Mouse (Mus musculus): ENCODE data around the gene Kctd7. TPM values are rescaled to one million over a fixed set of nuclear protein-coding genes. Genes with fewer than 3 reads are reported as not detected.
A peak's percentile ranks its signal among the peaks of the same experiment; 100 is the strongest.

The Kctd7 gene
- total RNA-seq, 2 experiments from 2014 or later = 9.7 to 10.3 TPM

DNA sequence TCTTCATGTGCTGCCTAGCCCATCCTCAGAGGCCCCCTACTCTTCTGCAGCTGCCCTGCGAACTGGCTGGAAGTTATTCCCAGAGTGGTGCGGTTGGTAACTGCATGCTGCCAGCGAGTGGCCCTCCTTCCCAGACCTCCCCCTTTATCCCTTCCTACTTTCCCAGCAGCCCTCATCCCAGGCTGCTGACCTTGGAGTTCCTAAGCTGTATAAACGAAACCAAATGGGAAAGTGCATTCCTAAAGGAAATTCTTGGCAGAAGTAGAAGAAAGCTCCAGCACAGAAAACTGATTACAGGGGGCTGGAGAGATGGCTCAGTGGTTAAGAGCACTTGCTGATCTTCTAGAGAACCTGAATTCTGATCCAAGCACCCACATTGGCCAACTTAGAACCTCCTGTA, 2.6 kb upstream of the Kctd7 start:
- no peak for DNase-seq (ENCODE audit: low spot score in 2 of 2)

DNA sequence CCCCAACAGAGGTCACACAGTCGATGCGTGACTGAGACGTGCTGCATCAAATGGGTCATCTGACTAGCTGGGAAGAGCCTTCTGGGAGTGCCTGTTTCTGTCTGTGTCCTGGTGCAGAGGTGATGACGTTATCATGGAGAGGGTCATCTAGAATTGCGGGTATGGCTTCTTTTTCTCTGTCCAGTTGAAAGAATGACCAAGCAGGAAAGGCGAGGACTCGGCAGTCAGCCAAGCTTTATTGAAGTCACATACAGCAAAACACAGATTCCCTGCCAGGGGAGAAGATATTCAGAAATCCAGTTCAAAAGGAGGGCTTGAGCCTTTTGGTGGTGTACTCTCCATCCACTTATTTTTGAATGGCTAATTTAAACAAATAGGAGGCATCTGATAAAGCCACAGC, 1.6 kb upstream of the Kctd7 start:
- DNase-seq (ENCODE audit: low spot score in 2 of 2) = peak in 1 of 2 experiments; percentile 28

DNA sequence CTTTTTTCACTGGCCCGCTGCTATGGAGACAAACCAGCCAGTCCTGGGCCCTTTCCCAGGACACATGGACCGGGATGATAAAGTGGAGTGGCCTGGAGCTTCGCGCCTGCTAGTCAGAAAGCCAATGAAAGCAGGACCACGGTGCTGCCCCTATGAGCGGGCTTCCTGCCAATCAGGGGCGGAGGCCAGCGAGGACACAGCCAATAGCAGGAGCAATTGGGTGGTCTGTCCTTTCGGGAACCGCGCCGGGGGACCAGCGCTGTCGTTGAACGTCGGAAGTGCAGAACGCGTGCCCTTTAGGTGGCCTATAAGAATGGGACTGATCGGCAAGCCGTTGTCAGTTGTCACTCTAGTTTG, 706 bp upstream of the Kctd7 start:
- DNase-seq (ENCODE audit: low spot score in 2 of 2) = peak in 1 of 2 experiments; percentile 75

DNA sequence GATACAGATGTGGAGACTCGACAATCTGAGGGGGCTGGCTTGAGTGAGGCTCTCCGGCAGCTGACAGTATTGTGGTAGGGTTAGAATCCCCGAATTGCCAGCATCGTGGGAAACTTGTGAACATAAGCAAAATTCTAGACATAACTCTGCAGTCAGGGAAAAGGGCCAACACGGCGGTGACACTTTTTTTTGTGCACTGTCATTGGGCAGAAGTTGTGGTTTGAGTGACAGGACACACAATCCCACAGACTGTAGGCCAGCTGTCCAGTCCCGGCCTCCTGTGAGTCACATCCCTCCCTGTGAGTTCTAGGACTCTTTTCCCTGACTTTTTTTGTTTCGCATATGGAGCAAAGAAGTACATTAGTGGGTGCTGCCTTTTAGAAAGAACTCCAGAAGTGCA, 1.3 kb downstream of the Kctd7 start:
- DNase-seq (ENCODE audit: low spot score in 2 of 2) = peak in 1 of 2 experiments; percentile 24

DNA sequence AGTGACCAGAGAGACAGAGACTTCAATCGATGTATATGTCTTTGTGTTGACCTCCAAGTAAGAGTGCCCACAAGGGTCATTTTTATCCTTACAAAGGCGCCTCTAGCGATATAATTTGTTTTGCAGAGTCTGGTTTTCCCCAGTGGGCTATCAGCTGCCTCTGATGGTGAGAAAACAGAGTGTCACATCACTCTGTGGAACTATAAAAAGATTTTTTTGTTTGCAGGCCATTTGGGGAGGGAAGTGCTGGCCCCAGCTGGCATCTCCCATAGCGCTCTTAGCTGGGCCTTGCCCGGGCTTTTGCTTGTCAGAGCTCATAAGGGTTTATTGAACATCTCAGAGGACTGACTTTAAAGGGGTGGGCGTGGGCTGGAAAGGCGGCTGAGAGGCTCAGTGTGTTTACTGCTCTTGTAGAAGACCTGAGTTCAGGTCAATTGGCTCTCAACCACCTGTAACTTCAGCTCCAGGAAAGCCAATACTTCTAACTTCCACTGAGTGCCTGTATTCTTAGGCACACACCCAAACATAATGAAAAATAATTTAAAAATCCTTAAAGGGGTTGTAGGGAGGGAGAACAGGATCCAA, 5.2 kb downstream of the Kctd7 start:
- no peak for DNase-seq (ENCODE audit: low spot score in 2 of 2)

DNA sequence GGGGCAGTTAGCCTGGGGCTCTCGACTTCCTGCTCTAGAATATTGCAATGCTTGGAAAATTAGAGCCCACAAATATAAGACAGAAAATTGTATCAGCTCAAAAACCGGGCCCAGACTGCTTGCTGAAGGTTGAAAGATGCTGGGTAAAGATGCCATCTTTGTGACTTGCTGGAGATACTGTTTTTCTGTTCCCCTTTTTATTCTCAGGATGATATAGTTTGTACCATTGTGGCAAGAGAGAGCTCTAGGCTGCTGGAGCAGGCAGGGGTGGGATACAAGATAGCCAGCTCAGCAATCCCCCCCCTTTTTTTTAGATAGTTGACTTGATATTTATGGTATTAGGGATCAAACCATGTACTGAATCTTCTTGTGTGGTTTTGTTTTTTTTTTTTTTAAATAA, 9.6 kb downstream of the Kctd7 start:
- no peak for DNase-seq (ENCODE audit: low spot score in 2 of 2)

DNA sequence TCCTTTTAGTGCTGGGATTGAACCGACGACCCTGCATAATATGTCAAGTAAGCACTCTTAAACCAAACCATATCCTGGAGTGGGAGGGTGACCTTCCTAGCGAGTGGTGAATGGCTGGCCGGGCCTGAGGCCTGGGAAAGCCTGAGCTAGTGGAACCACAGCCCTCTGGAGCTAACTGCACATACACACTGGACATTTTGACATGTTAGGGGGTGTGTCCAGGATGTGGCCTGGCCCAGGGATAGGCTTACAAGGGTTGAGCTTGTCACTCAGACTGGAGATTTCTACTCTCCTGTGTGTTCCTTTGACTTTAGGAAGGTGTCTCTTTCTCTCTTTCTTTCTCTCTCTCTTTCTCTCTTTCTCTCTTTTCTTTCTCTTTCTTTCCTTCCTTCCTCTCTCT, 13.9 kb downstream of the Kctd7 start:
- DNase-seq (ENCODE audit: low spot score in 2 of 2) = no peak

DNA sequence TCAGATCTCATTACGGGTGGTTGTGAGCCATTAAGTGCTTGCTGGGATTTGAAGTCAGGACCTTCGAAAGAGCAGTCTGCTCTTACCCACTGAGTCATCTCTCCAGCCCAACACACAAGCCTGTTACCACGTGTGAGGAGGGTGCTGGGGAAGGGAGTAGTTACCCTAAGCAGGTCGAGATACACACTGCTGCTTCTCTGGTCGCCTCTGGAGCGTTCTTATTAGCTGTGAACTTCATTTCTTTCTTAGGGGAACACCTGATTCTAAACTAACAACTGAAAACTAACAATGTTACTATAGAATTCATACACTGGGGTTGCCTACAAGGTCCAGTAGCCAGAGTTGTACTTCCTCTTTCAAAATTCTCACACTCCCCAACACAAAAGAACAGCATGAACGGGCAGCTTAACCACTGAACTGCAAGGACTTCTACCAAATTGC, 15.1 kb downstream of the Kctd7 start:
- DNase-seq (ENCODE audit: low spot score in 2 of 2) = no peak

DNA sequence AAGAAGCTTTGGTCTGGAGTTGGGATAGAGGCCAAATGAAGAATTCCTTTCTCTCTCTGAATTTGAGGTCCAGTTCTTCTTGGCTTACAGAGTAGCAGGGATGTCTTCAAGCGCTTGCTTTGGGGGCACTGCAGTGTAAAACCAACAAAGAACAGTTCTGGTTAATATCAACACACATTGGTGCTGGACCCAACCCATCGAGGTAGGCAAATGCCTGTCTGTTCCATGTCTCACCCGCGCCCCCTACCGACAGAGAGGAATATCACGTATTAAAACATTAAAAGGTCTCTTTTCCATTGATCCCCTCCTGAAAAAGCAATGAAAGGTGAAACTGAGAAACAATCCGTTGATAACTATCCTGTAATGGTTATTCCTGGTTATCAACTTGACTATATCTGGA, 19.0 kb downstream of the Kctd7 start:
- peak; percentile 83 to 84 for DNase-seq (ENCODE audit: low spot score in 2 of 2)

DNA sequence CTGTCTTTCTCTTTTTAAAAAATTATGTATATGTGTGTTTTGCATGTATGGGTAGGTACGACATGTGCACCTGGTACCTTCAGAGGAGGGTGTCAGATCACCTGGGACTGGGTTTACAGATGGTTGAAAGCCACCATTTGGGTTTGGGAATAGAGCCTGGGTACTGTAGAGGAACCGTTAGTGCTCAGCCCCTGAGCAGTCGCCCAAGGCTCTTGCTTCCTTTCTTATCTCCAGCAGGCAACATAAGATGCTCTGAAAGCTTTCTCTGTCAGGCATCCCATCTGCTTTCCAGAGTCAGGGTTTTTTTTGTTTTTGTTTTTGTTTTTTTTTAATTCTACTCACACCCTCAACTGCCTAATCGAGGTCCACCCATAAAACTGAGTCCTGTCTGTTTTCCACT, 20.6 kb downstream of the Kctd7 start:
- DNase-seq (ENCODE audit: low spot score in 2 of 2) = no peak

DNA sequence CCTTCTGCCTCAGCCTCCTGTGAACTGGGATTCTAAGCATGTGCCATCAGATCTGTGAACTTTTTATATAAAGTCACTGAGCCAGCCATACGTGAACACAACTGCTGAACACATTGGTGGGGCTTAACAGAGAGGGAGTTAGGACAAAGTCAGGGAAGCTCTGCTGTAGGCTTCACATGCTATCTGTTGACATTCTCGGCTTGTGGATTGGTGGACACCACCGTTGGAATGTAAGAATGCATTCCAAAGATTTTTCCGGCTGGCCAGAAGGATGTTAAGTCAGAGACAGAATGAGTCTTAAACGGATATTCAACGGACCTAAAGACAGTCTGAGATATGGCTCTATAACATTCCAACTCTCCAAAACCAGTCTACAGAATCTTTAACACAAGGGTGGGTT, 24.4 kb downstream of the Kctd7 start:
- no peak for DNase-seq (ENCODE audit: low spot score in 2 of 2)

DNA sequence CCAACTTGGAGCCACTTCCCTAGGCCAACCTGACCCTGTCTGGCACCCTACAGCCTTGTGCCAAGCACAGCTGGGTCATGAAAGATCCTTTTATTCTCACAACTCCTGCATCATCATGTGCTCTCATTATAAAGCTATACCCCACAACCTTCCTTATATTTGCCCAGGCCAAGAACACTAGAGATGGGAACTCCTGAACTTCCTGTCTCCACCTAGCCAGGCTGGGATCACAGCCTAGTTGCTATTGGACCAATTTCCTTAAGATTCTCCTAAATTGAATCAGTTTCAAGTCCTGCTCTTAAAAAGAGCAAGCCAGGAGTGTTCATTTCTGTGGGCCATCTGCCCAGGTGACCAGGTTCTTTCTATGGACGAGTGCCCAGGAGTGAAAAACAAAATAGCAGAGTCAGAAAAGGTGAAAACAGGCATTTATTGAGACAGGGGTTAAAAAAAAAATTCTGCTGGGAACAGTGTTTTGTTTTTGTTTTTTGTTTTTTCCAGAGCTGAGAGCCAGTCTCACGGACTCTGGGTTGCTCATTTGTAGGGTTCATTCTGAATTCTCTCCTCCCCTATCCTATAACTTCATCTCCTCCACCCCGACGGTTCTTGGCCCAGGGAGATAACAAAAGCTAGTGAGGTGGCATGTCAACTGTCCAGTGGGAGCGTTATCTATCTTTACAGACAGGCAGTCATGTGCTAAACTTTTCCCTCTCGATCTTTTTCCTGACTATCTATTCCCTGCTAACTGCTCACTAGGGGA, 26.2 kb downstream of the Kctd7 start:
- DNase-seq (ENCODE audit: low spot score in 2 of 2) = no peak

DNA sequence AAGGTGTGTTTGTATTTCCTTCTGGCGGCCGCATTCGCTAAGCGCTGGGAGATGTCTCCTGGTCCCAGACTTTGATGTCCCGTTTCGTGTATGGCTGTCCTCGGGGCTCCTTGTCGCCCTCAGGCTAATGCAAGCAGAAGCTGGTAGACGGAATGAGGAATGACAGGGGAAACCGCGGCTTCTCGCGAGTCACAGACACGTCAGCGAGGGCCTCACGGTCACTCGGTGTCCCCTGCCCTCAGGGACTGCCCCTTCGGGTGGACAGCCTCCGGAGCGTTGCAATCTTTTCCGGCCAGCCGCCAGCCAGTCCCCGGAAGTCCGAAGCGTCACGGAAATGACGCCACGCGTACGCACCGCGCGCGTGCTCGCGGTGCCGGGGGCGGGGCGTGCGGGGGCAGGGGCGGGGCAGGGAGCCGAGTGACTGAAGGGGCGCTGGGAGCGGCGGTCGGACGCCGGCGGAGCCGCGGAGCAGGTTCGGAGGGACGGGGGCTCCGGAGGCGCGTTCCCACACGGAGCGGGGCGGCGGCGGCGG, 26.8 kb downstream of the Kctd7 start, which contains the start of gene Rabgef1:
Gene Rabgef1, plus strand, starts transcription at position 376 of the 532 bp plus-strand sequence.
- DNase-seq (ENCODE audit: low spot score in 2 of 2) = peak; percentile 93 to 94

DNA sequence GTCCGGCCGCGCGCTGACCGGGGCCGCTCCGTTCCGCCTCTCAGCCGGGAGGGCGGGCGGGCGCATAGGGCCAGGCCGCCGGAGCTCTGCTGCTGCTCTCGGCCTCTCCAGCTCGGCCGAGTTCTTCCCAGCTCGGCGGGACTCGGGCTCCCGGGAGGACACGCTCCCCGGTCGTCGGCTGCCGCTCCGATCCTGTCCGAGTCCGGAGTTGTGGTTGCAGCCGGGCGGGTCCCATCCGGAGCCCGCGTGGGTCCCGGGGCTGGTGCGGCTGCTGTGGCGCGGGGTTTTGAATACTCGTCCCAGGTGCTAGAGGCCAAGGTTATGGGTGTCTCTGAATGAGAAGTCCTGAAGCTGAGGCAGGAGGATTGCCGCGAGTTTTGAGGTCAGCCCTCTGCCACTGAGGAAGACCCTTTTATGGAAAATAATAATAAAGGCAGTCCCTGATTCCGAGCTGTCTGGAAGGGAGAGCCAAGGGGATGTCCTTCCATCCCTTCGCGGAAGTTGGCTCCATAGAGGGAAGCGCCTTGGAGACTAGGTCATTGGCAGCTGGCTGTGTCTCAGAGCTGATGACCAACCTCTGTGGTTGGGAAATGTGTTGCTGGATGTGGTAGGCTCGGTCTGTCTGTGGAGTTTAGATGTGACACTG, 27.4 kb downstream of the Kctd7 start:
- peak in 1 of 2 experiments; percentile 63 for DNase-seq (ENCODE audit: low spot score in 2 of 2)

DNA sequence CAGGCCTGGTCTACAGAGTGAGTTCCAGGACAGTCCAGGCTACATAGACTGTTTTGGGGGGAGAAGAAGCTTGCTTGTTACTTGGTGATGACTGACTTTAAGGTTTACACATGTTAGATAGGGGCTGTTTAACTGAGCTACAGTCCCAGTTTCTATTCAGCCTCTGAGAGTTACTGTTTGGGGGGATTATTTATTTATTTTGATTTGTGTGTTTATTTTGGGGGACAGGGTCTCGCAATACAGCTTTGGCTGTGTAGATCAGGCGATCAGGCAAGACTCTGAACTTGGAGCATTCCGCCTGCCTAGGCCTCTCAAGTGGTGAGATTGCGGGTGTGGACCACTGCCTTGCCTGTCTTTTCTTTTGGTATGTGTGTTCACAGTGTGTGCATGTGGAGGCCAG, 28.4 kb downstream of the Kctd7 start:
- no peak for DNase-seq (ENCODE audit: low spot score in 2 of 2)

DNA sequence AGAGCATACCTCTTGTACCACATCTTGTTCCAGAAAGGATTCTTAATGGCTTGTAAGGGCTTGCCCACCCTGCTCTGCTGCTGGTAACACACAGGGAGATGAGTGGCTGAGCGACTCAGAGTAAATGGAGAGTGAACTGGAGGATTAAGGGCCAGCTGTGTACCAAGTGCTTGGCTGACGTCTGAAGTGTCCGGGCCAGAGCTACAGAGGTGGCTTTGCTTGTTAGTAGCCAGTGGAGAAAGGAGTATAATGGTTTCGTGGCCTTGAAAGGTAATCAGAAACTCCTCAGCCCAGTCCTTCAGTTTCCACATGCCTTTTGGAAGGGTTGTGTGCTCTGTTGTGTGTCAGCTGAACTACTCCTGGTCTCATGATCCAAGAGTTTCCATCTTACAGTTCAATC, 33.2 kb downstream of the Kctd7 start:
- no peak for DNase-seq (ENCODE audit: low spot score in 2 of 2)

DNA sequence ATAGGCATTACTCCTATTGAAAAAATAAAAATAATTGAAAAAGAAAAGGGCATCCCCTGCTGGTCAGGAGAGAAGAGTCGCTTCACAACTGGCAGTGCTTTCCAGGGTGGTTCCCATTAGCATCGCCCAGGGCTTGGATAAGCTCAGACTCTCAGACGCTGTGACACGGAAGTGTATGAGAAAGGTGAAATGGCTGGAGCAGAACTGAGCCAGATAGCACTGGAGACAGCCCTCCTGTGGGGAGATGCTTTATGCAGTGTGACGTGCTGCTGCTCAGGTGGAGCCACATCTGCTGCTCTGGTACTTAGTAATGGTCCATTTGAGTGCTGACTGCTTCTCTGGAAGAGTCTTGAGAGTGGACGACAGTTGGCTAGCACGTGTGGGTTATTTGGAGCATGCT, 35.7 kb downstream of the Kctd7 start:
- no peak for DNase-seq (ENCODE audit: low spot score in 2 of 2)

DNA sequence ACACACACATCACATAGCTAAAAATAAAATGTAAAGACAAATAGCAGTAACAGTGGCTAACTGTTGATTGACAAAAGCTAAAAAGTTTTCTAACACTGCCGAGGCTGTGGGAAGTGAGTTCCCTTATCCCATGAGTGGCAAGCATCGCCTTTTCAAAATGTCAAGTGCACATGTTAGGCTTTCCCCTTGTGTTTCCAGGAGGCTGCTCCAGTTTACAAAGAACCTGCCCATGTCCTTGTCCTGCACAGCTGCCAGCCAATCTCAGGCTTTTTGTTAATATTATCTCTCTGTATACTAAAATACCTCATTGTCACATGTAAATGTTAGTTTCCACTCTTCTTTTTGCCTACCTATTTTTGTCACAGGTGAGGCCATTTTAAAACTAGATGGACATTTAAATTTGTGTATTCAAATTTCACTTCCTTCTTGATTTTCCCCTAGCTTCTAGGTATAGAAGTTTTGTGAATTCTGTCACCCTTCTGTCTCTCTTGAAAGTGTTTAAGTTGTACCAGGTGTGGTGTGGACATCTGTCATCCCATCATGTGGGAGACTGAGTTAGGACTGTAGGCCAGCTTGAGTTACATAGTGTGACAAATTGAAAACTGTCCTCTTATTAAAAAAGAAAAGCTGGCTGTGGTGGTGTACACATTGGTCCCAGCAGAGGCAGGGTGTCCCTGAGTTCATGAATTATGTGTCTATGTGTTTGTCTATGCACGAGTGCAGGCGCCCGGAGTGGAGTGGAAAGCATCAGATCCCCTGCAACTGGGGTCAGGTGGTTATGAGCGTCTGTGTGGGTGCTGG, 37.3 kb downstream of the Kctd7 start:
- DNase-seq (ENCODE audit: low spot score in 2 of 2) = no peak

DNA sequence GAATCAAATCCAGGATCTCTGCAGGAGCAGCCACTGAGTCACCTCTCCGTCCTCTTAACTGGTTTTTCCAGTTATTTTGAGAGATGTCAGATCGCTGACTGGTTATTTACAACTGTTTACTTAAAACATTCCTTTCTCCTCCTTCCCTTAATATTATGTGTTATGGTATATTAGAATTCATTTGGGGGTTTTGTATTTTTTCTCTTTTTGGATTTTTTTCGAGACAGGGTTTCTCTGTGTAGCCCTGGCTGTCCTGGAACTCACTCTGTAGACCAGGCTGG, 37.8 kb downstream of the Kctd7 start:
- no peak for DNase-seq (ENCODE audit: low spot score in 2 of 2)

DNA sequence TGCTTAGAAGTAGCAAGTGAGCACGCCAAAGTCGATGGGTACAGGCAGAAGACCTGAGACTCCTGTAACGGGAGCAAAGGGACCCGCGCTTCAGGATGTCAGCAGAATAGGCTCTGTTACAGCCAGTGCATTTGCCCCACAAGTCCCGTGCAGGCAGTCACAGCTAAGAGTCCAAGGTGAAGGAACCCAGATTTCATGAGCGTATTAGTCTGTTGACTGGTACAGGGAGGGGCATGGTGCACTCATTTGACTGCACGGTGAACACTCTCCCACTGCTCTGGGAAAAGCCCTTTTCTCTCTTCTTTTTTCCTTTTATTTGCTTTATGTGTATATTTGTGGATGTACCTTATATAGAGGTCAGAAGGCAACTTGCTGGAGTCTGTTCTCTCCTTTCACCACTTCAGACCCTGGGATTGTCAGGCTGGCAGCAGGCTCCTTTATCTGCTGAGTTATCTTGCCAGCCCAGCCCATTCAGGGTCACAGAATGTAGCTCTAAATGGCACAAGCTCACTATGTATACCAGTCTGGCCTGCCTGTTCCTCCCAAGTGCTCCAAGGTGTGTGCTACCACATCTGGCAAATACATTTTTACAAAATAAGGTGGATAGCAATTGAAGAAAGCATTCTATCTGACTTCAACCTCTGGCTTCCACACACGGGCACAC, 39.7 kb downstream of the Kctd7 start:
- peak in 1 of 2 experiments; percentile 27 for DNase-seq (ENCODE audit: low spot score in 2 of 2)

DNA sequence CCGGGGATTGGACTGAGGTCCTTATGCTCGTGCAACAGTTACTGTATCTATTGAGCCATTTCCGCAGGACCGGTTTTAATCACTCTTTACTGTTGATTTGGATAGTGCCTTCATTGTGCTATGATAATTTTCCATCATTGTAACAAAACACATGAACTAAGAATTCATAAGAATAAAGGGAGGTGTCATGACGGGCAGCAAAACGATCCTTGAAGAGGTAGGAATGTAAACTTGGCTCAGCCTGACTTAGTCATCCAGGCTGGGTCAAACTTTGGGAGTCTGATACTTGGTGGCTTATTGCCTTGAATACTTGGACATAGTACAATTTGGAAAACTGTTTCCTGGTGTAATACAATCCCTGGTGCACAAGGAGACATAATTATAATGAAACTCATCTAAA, 40.7 kb downstream of the Kctd7 start:
- no peak for DNase-seq (ENCODE audit: low spot score in 2 of 2)

All from adrenal gland, adult 18-20 months (tissue).